Mouse (Mus musculus): ENCODE measurements around the gene Trim21. TPM values are rescaled to one million over a fixed set of nuclear protein-coding genes. Genes with fewer than 3 reads are reported as not detected.

Trim21 gene
- total RNA-seq (2023) = 10 to 100 TPM; 10.7 to 12.5 TPM

GRCm38 (mm10) chr7:102564999-102565997, at the start of gene Trim21:
Trim21 (minus strand) TSS chr7:102565486.

GRCm38 (mm10) chr7:102597378-102598031, 32.2 kb upstream of the Trim21 start, which contains the start of gene Olfr552:
Olfr552 (plus strand) TSS chr7:102597770.

GRCm38 (mm10) chr7:102591786-102592185, 26.5 kb upstream of the Trim21 start, which contains the start of gene Olfr551:
Olfr551 (minus strand) TSS chr7:102591886.

GRCm38 (mm10) chr7:102571142-102571541, 5.9 kb upstream of the Trim21 start, which contains the start of gene Olfr550:
Olfr550 (plus strand) TSS chr7:102571442.

GRCm38 (mm10) chr7:102549570-102549969, 15.7 kb downstream of the Trim21 start, which contains the start of gene Olfr549:
Olfr549 (plus strand) TSS chr7:102549870.

GRCm38 (mm10) chr7:102540596-102540995, 24.7 kb downstream of the Trim21 start, which contains the start of gene Olfr548-ps1:
Olfr548-ps1 (plus strand) TSS chr7:102540896.

GRCm38 (mm10) chr7:102534449-102534848, 30.8 kb downstream of the Trim21 start, which contains the start of gene Olfr547:
Olfr547 (plus strand) TSS chr7:102534749.

Other genes starting within 250 kb of the Trim21 start
- gene Rrm1, start 123.8 kb downstream of the Trim21 start, total RNA-seq (2023) = 100 to 1,000 TPM in 1 of 2 experiments, 10 to 100 TPM in 1; 97.4 to 110 TPM
- not detected for gene Olfr543, start 83.8 kb downstream of the Trim21 start, total RNA-seq (2023)
- gene Olfr544, start 77.2 kb downstream of the Trim21 start, total RNA-seq (2023) = not detected
- not detected for gene Olfr545, start 65.9 kb downstream of the Trim21 start, total RNA-seq (2023)
- gene Olfr547, start 30.7 kb downstream of the Trim21 start, total RNA-seq (2023) = not detected
- gene Olfr548-ps1, start 24.6 kb downstream of the Trim21 start, total RNA-seq (2023) = not detected
- gene Olfr549, start 15.6 kb downstream of the Trim21 start, total RNA-seq (2023) = not detected
- gene Olfr550, start 6.0 kb upstream of the Trim21 start, total RNA-seq (2023) = not detected
- not detected for gene Olfr551, start 26.4 kb upstream of the Trim21 start, total RNA-seq (2023)
- gene Olfr552, start 32.3 kb upstream of the Trim21 start, total RNA-seq (2023) = not detected
- not detected for gene Olfr553, start 52.7 kb upstream of the Trim21 start, total RNA-seq (2023)
- gene Olfr554, start 72.9 kb upstream of the Trim21 start, total RNA-seq (2023) = not detected
- not detected for gene Olfr555, start 93.3 kb upstream of the Trim21 start, total RNA-seq (2023)
- not detected for gene Olfr556, start 99.4 kb upstream of the Trim21 start, total RNA-seq (2023)
- 1 to 10 TPM; 1.0 to 2.8 TPM for gene Trim68, start 121.8 kb upstream of the Trim21 start, total RNA-seq (2023)
- gene Olfr557, start 130.4 kb upstream of the Trim21 start, total RNA-seq (2023) = not detected
- not detected for gene Olfr558, start 136.7 kb upstream of the Trim21 start, total RNA-seq (2023)
- not detected for gene Olfr33, start 153.6 kb upstream of the Trim21 start, total RNA-seq (2023)
- gene Olfr559, start 162.0 kb upstream of the Trim21 start, total RNA-seq (2023) = not detected
- gene Olfr560, start 193.9 kb upstream of the Trim21 start, total RNA-seq (2023) = not detected
- gene Olfr78, start 194.0 kb upstream of the Trim21 start, total RNA-seq (2023) = not detected
- not detected for gene Olfr561, start 205.7 kb upstream of the Trim21 start, total RNA-seq (2023)
- gene Olfr564, start 238.0 kb upstream of the Trim21 start, total RNA-seq (2023) = not detected